Mouse (Mus musculus) CH12.LX (cell line): ENCODE results near the gene Hs3st3a1. TPM values are rescaled to one million over a fixed set of nuclear protein-coding genes. Genes with fewer than 3 reads are reported as not detected.
A peak's percentile ranks its signal among the peaks of the same experiment; 100 is the strongest.

ENCODE experiments used
- DNase-seq: peaks from one replicate; pipeline ENCODE4 v3.0.0-alpha.2; 2013; ENCODE audit errors: extremely low read depth
- H3K27ac ChIP-seq: 2 replicates; pipeline ENCODE4 v1.5.1; 2012; ENCODE audit warnings: low read depth, mild to moderate bottlenecking, control low read depth, moderate library complexity; ENCODE audit not compliant: insufficient read depth
- H3K27me3 ChIP-seq: replicated peaks from 2 replicates; pipeline ENCODE3; 2012; ENCODE audit warnings: inconsistent platforms
- H3K36me3 ChIP-seq, 2 experiments: replicated peaks in 1 of 2; 2 replicates each; pipeline versions ENCODE3 to v1.6.1; 2012; ENCODE audit warnings: inconsistent platforms in 1 of 2, low read length in 1 of 2, mild to moderate bottlenecking in 1 of 2, mixed read lengths in 1 of 2, moderate library complexity in 1 of 2; ENCODE audit not compliant: control insufficient read depth in 1 of 2, insufficient read depth in 1 of 2
- H3K4me1 ChIP-seq, 2 experiments: 2 replicates each; pipeline ENCODE4 v1.6.1; 2012; ENCODE audit warnings: inconsistent platforms in 1 of 2, moderate library complexity in 1 of 2; ENCODE audit not compliant: insufficient read depth in 2 of 2, control insufficient read depth in 1 of 2
- H3K4me2 ChIP-seq: 2 replicates; pipeline ENCODE4 v1.6.1; 2012; ENCODE audit warnings: low read depth, mild to moderate bottlenecking, control low read depth; ENCODE audit not compliant: poor library complexity, insufficient read depth, severe bottlenecking
- H3K4me3 ChIP-seq, 3 experiments: fragments of 150-350 bp in 1 of 3; sonication (generic) in 1 of 3; replicated peaks in 1 of 3; 2 replicates each; pipeline versions ENCODE3 to v1.5.1; 2011 to 2012; ENCODE audit warnings: low read depth in 2 of 3, low read length in 2 of 3, mild to moderate bottlenecking in 2 of 3, moderate library complexity in 2 of 3, control low read depth in 1 of 3, improper control_type of control experiment in 1 of 3, inconsistent platforms in 1 of 3, mixed read lengths in 1 of 3; ENCODE audit not compliant: poor library complexity in 1 of 3
- H3K79me2 ChIP-seq: replicated peaks from 2 replicates; pipeline ENCODE4 v1.6.1; 2012; ENCODE audit warnings: mild to moderate bottlenecking, moderate library complexity; ENCODE audit not compliant: control insufficient read depth, poor library complexity, insufficient read depth, severe bottlenecking; ENCODE audit errors: extremely low read depth
- H3K9ac ChIP-seq: 2 replicates; pipeline ENCODE4 v1.6.1; 2012; ENCODE audit warnings: low read depth, mild to moderate bottlenecking, control low read depth, moderate library complexity; ENCODE audit not compliant: insufficient read depth
- H3K9me3 ChIP-seq: replicated peaks from 2 replicates; pipeline ENCODE3; 2012; ENCODE audit warnings: low read length, inconsistent platforms, mixed read lengths
- CHD1 ChIP-seq: IDR thresholded peaks from 2 replicates; pipeline ENCODE4 v1.6.1; 2012; ENCODE audit warnings: low read depth, low read length, improper control_type of control experiment, inconsistent platforms
- EP300 ChIP-seq: IDR thresholded peaks from 2 replicates; pipeline ENCODE4 v1.6.1; 2011; ENCODE audit warnings: low read length, improper control_type of control experiment
- IRF4 ChIP-seq: IDR thresholded peaks from 2 replicates; pipeline ENCODE4 v1.6.1; 2014; ENCODE audit warnings: low read depth, mild to moderate bottlenecking, inconsistent platforms, low read length, improper control_type of control experiment
- KAT2A ChIP-seq: IDR thresholded peaks from 2 replicates; pipeline ENCODE4 v1.6.1; 2012; ENCODE audit warnings: low read length, improper control_type of control experiment, inconsistent platforms; ENCODE audit not compliant: insufficient replicate concordance
- MAFK ChIP-seq: IDR thresholded peaks from 2 replicates; pipeline ENCODE4 v1.6.1; 2011; ENCODE audit warnings: low read length, improper control_type of control experiment; ENCODE audit not compliant: insufficient replicate concordance
- MAX ChIP-seq: IDR thresholded peaks from 2 replicates; pipeline ENCODE4 v1.6.1; 2011; ENCODE audit warnings: low read length, improper control_type of control experiment
- MEF2A ChIP-seq: IDR thresholded peaks from 2 replicates; pipeline ENCODE4 v1.6.1; 2014; ENCODE audit warnings: low read depth, mild to moderate bottlenecking, inconsistent platforms, low read length, improper control_type of control experiment, borderline replicate concordance
- MXI1 ChIP-seq: IDR thresholded peaks from 2 replicates; pipeline ENCODE4 v1.6.1; 2011; ENCODE audit warnings: mild to moderate bottlenecking, low read depth, low read length, improper control_type of control experiment
- PAX5 ChIP-seq: IDR thresholded peaks from 2 replicates; pipeline ENCODE4 v1.6.1; 2012; ENCODE audit warnings: low read length, inconsistent platforms, mixed read lengths
- POLR2A ChIP-seq: IDR thresholded peaks from 2 replicates; pipeline ENCODE4 v1.6.1; 2011; ENCODE audit warnings: low read depth, mild to moderate bottlenecking, improper control_type of control experiment, low read length
- TCF12 ChIP-seq: IDR thresholded peaks from 2 replicates; pipeline ENCODE4 v1.6.1; 2014; ENCODE audit warnings: low read depth, mild to moderate bottlenecking, inconsistent platforms, low read length, improper control_type of control experiment
- ZKSCAN1 ChIP-seq: IDR thresholded peaks from 2 replicates; pipeline ENCODE4 v1.6.1; 2012; ENCODE audit warnings: low read depth, inconsistent platforms, low read length, improper control_type of control experiment, borderline replicate concordance
- ZMIZ1 ChIP-seq: IDR thresholded peaks from 2 replicates; pipeline ENCODE4 v1.6.1; 2012; ENCODE audit warnings: low read depth, mild to moderate bottlenecking, inconsistent platforms, low read length, improper control_type of control experiment
- ZNF384 ChIP-seq: IDR thresholded peaks from 2 replicates; pipeline ENCODE4 v1.6.1; 2012; ENCODE audit warnings: low read depth, low read length, improper control_type of control experiment, inconsistent platforms
- dilution Hi-C: fragments of 300-500 bp; cut with MboI; formaldehyde crosslinking; loops from 2 replicates; pipeline ENCODE4 v1.14.3; 2020; ENCODE audit warnings: low sequenced_read_pairs; ENCODE audit not compliant: extremely low pct_unique_long_range_greater_than_20kb, extremely low pct_ligation_motif_present
- in situ Hi-C: fragments of 300-500 bp; cut with MboI; formaldehyde crosslinking; loops from 3 replicates; pipeline ENCODE4 v1.14.3; 2019; ENCODE audit warnings: low sequenced_read_pairs, low pct_ligation_motif_present, low pct_unique_long_range_greater_than_20kb, mixed read lengths
- polyA plus RNA-seq: library from polyadenylated mRNA; unstranded; fragments of >175 nt; gene quantifications from 2 replicates; pipeline ENCODE4 v1.2.1, GENCODE M21; 2012; ENCODE audit warnings: low read depth; ENCODE audit not compliant: insufficient read length
- total RNA-seq, 2 experiments: library from RNA; depleted of rRNA; stranded (reverse); fragments of 300-350 nt in 1 of 2; fragments of >200 nt in 1 of 2; gene quantifications; 2 replicates each; pipeline ENCODE4 v1.2.3; 2012 to 2014

The Hs3st3a1 gene
- total and polyA plus RNA-seq, 3 experiments = not detected

DNA sequence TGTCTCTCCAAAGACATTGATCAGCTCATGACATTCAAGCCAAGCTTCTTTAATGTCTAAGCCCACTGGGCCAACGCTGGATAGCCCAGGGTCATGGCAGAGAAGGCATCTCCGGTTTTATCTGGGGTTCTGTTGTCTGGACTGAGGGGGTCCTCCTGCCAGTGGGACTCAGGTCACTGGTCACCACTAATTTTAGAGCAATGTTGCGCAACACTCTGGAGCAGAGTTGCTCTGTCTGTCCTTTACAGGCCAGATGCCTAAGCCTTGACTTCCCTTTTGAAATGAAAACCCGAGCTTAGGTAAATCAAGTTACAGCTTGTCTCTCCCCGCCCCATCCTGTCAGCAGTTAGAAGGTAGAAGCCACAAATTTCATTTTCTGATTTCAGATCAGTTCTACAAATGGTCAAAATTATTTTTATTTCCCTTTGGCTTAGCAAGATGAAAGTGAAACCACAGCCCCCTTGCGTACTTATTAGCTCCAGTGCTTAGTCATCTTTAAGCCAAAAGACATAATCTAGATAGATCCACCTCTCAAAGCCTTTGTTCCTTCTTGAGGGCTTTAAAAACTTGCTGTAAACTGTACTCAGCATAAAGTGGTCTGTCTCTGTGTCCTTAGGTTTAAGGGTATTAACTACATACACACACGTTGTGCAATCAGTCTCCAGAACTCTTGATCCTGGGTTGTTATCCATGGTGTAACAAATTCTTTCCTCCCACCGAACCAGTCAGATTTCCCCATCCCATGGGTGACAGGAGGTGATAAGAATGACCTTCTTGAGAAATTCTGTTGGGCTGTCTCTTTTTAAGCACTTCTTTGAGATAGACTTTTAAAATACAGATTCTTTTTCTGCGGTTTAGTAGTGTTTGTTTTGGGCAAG, 81.8 kb downstream of the Hs3st3a1 start:
- in situ Hi-C loops = no loop called here
- TF ChIP-seq IRF4 (peak; percentile 26; the same call in 1 of the 2 replicates), MEF2A (0 out of 2 replicates have a peak, but pooled peaks have one; percentile 18), ZMIZ1 (no peak), MAX (no peak), CHD1 (peak; percentile 64; the same call in 1 of the 2 replicates), MXI1 (no peak), POLR2A (0 out of 2 replicates have a peak, but pooled peaks have one; percentile 33), MAFK (peak; percentile 3; the same call in 1 of the 2 replicates), ZNF384 (no peak)
- no peaks in the 10 kb centered on the region for H3K79me2 ChIP-seq
- H3K27me3 ChIP-seq = no peaks in the 10 kb centered on the region
- dilution Hi-C loops = no loop called here
- peak overlapping the region; percentile 81 for H3K9ac ChIP-seq
- H3K4me3 ChIP-seq = no peak overlapping the region
- DNase-seq = peak; percentile 17
- H3K9me3 ChIP-seq = no peaks in the 10 kb centered on the region
- H3K36me3 ChIP-seq = no peaks in the 10 kb centered on the region
- H3K27ac ChIP-seq = no peak overlapping the region
- peak overlapping the region; percentile 89 for H3K4me2 ChIP-seq
- peaks cover 9 to 18% of the 10 kb centered on the region in 2 experiments; a peak in 3 of 4 replicates for H3K4me1 ChIP-seq

DNA sequence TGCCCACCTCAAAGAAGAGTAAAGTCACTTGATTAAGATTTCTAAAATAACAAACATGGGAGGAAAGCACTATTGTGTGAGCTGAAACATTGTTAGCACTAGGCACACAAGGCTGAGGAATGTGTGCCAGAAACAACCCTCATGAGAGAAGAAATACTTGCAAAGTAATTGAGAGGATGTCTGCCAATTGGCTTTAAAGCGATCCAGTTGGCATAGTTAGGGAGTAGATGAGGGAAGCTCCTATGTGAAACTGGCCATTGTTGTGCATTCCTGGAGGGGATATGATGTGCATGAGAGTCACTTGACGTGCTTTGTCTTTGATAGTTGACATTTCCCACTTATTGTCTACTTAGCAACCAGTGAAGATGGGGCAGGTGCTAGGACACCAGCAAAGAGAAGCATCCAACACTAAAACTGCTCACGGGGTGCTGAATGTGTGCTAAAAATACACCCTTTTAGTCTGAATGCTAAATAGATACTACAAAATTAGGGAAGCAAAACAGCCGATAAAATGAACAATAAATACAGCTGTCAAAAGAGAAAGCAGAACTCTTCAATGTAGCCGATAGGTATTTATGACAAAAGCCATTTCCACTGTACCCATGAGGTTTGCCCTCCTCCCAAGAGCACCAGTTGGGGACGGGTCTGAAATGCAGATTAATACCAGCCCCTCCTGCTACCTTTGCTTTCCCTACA, 83.2 kb downstream of the Hs3st3a1 start:
- in situ Hi-C loops (no loop called here), dilution Hi-C loops (no loop called here)
- H3K9ac ChIP-seq = no peak overlapping the region
- H3K79me2 ChIP-seq = no peaks in the 10 kb centered on the region
- H3K4me2 ChIP-seq = no peak overlapping the region
- H3K27me3 ChIP-seq = no peaks in the 10 kb centered on the region
- H3K27ac ChIP-seq = no peak overlapping the region
- H3K36me3 ChIP-seq = no peaks in the 10 kb centered on the region
- H3K9me3 ChIP-seq = no peaks in the 10 kb centered on the region
- TF ChIP-seq PAX5 = no peak
- TF ChIP-seq EP300 = no peak
- no peak for TF ChIP-seq KAT2A
- TF ChIP-seq TCF12 = no peak
- TF ChIP-seq IRF4 = no peak
- TF ChIP-seq ZKSCAN1 = no peak
- DNase-seq = no peak
- peaks cover 9 to 18% of the 10 kb centered on the region in 2 experiments; a peak in 3 of 4 replicates for H3K4me1 ChIP-seq
- H3K4me3 ChIP-seq = no peak overlapping the region
